Mouse (Mus musculus): ENCODE measurements at regions not wholly inside any gene's neighbourhood (a gene's known extent, or its start where the extent isn't known, plus 50 kb on each side); places are given as distances from the start of the nearest gene placed in this dataset.

DNA sequence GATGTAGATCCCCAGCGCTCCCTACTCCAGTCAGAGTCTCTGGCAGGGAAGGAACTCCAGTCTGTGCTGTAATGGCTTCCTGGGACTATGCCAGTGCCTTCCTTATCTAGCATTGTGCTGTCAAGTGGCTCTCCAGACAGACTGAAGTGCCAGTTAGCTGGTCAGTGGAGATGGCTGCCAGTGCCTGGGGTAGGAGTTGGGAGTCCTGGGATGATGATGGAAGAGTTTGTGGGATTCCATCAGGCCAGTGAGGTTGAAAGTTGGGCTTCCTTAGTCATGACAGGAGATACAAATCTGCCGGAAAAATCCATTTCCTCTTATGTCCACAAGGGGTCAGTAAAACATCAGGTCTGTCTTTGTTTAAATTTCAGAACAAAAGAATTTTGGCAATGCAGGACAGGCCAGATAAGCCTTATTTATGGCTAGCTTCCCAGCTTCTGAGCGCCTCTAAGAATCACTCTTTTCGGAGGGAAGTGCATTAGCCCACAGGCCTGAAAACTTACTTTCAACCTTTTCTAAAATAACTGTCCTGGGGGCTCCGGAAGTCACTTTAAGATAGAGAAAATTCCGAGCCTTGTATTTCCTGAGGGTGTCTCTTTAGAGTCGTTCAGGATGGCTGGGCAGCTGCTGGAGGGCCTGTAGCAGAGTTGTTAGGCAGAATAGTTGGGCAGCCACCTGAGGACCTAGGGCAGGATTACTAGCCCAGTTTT, 79.5 kb upstream of the Camk1g start:
- Histone ChIP-seq H3K27ac (no peak overlapping the region), H3K4me3 (no peak overlapping the region)
- peak; percentile 71 for TF ChIP-seq CTCF (IDR thresholded peaks at IDR 0.05)
- intact Hi-C loops (cut with DNase I), result loop anchor here (5.0 kb wide), 1 partner anchor 253 kb away; no protein-coding TSS in a partner anchor
- DNase-seq, result peak; percentile 20

DNA sequence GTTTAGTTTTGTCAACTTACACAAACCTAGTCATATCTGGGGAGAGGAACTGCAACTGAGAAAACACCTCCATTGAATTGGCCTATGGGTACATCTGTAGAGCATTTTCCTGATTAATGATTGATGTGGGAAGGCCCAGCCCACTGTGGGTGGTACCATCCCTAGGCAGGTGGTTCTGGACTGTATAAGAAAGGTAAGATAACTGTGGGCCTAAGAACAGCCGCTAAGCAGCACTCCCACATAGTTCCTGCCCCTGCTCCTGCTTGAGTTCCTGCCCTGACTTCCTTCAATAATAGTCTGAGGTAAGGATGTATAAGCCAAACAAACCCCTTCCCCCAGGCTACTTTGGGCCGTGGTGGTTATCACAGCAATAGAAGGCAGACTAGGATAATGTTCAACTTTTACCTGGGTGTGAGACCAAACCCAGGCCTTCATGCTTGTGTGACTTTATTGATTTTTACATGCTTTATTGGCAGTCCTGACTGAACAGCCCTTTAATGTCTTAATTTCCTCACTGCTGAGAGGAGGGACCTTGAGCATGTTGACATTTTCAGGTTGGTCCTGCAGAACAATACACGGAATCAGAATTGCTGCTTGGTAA, 78.8 kb upstream of the Camk1g start:
- no peak overlapping the region for H3K27ac ChIP-seq
- DNase-seq, result no peak
- intact Hi-C loops (cut with DNase I), result no loop called here
- H3K4me3 ChIP-seq, result no peak overlapping the region
- no peak for TF ChIP-seq CTCF (IDR thresholded peaks at IDR 0.05)

DNA sequence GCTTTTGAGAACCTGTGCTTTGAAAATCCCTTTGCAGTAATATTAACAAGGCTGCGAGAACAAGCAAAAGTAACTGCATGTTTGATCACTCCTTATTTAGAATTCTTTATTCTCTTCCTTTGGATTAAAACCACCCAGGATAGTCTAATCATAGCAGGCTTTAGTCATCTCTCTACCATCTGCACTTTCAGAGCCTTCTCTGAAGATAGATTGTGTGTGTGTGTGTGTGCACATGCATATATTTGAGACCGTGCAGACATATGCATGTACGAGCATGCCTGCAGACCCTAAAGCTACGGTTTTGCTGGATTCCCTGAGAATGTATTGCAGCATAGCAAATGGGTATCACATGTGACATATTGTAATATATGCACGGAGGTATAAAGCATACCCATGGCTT, 77.5 kb upstream of the Camk1g start:
- intact Hi-C loops (cut with DNase I), result no loop called here
- no peak for DNase-seq
- Histone ChIP-seq H3K27ac (no peak overlapping the region), H3K4me3 (no peak overlapping the region)
- TF ChIP-seq CTCF (IDR thresholded peaks at IDR 0.05), result no peak

DNA sequence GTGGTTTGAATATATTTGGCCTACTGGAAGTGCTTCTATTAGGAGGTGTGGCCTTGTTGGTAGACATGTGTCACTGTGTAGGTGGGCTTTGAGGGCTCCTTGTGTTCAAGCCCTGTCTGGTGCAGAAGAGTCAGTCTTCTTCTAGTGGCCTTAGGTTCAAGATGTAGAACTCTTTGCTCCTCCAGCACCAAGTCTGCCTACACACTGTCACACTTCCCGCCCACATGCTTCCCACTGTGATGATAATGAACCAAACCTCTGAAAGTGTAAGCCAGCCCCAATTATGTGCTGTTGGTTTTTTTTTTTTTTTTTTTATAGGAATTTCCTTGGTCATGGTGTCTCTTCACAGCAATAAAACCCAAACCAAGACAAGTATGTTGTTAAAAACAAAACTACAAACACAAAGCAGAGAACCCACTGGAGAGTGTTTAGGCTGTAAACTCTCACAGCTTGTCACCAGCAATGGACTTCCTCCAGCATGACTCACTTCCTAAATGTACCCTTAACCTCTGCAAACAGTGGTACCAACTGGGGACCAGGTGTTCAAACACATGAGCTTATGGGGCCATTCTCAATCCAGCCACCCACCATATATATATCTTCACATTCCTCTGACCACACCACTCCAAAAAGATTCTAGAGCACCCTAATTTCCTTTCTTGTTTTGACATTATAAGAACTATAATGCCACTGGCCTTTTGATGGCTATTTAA, 74.0 kb upstream of the Camk1g start:
- Histone ChIP-seq H3K27ac (no peak overlapping the region), H3K4me3 (no peak overlapping the region)
- DNase-seq, result no peak
- no peak for TF ChIP-seq CTCF (IDR thresholded peaks at IDR 0.05)
- intact Hi-C loops (cut with DNase I), result no loop called here

DNA sequence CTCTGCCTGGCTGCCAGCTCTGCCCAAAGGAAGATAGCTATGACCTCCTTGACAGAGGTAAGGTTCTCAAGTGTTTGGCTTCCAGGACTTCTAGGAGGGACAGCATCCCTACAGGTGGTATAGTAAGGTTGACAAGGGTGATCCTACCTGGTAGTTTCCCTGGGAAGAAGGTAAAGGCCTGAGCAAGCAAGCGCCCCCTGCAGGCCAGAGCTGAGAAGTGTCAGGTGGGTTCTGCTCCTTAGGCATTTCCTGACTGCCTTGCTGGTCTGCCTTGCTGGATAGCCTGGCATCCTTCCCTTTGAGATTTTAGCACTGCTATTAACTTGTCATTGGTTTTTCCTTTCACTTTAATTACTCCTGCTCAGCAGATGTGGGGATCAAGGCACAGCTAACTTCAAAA, 70.4 kb upstream of the Camk1g start:
- TF ChIP-seq CTCF (IDR thresholded peaks at IDR 0.05), result peak; percentile 46
- H3K27ac ChIP-seq, result no peak overlapping the region
- intact Hi-C loops (cut with DNase I), result loop anchor here (2.0 kb wide), 1 partner anchor 54 kb away; no protein-coding TSS in a partner anchor

DNA sequence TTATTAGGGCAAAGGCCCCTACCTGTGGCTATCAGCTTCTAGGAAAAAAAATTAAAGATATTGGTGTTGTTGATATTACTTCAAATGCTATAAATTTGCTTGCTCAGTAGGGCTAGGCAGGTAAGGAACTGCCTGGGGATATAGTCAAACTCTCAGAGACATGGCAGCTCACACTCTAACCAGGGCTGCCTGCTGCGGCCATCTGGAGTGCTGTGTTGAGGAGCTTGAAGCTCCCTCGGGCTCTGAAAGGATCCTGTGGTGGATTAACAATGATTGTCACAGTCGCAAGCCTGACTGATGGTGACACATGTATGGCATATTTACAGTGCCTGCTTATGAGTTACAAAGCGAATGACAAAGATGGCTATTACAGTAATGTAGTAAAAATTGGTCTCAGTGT, 64.2 kb upstream of the Camk1g start:
- TF ChIP-seq CTCF (IDR thresholded peaks at IDR 0.05), result no peak
- Histone ChIP-seq H3K27ac (no peak overlapping the region), H3K4me3 (no peak overlapping the region)
- intact Hi-C loops (cut with DNase I), result no loop called here
- no peak for DNase-seq

More for the DNA sequence above, 70.4 kb upstream of the Camk1g start:
- no peak for DNase-seq
- H3K4me3 ChIP-seq, result no peak overlapping the region

DNA sequence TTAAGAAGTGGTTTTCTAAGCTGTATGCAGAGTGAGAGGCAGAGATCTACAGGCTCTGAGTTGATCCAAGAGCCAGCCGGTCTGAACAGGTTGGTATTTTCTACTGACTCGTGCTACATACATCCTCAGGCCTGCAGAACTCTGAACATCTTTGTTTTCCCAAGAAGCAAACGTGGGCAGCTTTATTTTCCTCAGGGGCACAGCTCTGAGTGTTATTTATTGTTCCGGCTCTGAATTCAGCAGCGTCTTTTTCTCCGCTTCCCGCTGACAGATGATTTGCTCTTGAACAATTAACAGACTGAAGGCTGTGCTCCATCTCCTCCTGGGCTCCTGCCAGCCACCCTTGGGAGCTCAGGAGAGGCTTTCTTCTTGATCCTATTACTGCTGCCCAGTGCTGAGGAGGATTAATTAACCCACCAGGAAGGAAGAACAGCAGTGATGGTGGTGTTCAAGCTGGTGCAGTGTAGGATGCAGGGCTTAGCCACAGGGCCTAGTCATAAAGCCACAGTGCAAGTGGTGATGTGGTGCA, 63.5 kb upstream of the Camk1g start:
- no peak overlapping the region for H3K4me3 ChIP-seq
- no peak for DNase-seq
- TF ChIP-seq CTCF (IDR thresholded peaks at IDR 0.05), result no peak
- no peak overlapping the region for H3K27ac ChIP-seq
- intact Hi-C loops (cut with DNase I), result no loop called here

DNA sequence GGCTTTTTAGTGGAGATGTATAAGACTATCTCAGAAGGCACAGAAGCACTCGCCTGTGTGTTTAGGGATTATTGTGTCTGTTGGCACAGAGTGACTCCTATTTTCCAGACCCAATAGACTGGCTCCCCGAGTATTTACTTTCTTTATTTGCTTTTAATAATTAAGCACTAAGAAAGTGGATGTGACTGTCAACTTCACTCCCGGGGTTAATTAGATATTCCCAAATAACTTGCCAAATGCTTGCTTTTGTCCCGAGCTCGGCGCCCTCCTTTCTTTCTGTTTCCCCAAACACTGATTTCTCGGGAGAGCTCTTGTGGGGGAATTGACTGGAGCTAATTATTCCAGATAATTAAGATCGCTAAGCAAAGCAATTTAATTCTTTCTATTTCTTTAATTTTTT, 60.1 kb upstream of the Camk1g start:
- H3K27ac ChIP-seq, result no peak overlapping the region
- intact Hi-C loops (cut with DNase I), result no loop called here
- no peak overlapping the region for H3K4me3 ChIP-seq
- no peak for DNase-seq
- TF ChIP-seq CTCF (IDR thresholded peaks at IDR 0.05), result no peak

DNA sequence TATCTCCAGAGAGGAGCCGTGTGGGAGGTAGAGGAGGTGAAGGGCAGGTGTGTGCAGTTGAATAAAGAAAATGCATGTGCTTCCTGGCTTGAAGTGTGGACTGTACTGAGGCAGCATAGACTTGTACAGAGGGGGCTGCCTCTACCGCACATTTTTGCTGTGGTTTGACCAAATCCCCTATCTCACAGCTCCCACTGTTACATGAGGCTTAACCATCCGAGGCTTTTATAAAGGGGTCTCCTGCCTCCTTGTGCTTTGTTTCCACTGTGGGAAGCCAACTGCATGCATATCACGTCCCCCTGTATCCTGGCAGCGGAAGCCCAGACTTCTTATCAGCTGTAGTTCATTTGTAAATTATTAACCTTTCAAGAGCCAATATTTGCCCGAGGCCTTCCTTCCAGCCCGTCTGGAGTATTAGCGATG, 53.6 kb upstream of the Camk1g start:
- intact Hi-C loops (cut with DNase I), result no loop called here
- Histone ChIP-seq H3K27ac (no peak overlapping the region), H3K4me3 (no peak overlapping the region)
- DNase-seq, result no peak
- TF ChIP-seq CTCF (IDR thresholded peaks at IDR 0.05), result no peak

DNA sequence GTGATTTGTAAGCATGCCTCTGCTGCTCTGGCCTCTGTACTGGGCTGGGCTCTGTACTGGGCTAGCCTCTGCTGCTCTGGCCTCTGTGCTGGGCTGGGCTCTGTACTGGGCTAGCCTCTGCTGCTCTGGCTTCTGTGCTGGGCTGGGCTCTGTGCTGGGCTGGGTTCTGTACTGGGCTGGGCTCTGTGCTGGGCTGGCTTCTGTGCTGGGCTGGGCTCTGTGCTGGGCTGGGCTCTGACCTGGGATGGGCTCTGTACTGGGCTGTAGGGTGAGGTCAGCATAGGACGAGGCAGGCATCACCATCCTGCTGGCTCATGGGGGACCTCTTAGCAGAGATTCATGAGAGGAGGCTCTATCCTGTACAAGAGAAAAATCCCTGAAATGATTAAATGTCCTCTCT, 52.8 kb upstream of the Camk1g start:
- no peak overlapping the region for H3K4me3 ChIP-seq
- no peak for TF ChIP-seq CTCF (IDR thresholded peaks at IDR 0.05)
- intact Hi-C loops (cut with DNase I), result no loop called here
- no peak overlapping the region for H3K27ac ChIP-seq
- no peak for DNase-seq

DNA sequence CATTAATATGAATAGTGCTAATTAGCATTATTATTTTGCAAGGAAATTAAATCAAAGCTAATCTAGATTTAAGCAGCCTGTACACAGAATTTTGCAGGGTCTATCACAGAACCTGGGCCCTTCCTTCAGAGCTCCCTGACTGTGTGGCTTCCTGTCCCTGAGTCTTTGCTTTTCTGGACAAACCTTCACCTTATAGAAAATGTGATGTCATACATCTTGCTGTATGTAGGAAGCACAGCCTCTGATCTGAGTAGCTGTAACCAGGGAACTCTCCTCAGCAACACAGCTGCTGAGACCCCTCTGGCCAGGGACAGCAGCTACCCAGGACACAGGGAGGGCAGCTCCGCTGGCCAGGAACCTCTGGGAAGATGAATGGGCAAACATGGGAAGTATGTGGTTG, 51.7 kb upstream of the Camk1g start:
- H3K4me3 ChIP-seq, result no peak overlapping the region
- DNase-seq, result no peak
- no peak for TF ChIP-seq CTCF (IDR thresholded peaks at IDR 0.05)
- intact Hi-C loops (cut with DNase I), result no loop called here
- H3K27ac ChIP-seq, result no peak overlapping the region

DNA sequence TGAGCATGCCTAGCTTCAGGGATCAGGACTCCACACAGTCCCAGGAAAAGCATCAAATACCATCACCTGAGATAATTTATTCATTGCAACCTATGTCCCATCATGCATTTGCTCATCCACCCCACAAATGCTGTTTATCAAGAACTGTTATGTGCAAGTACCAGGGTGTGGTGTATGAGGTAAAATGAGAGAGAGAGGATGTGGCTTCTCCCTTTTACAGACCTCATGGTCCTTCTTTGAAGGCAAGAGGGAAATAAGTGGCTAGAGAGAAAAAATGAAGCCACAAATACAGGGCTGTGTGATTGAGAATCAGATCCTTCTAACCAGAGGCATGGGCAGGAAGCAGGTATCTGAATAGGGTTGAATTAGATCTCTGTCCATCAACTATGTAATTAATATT, 51.3 kb upstream of the Camk1g start:
- TF ChIP-seq CTCF (IDR thresholded peaks at IDR 0.05), result no peak

More for the DNA sequence above, 51.3 kb upstream of the Camk1g start:
- no peak overlapping the region for H3K27ac ChIP-seq
- intact Hi-C loops (cut with DNase I), result no loop called here
- no peak for DNase-seq
- no peak overlapping the region for H3K4me3 ChIP-seq

Small RNA genes lying in the stretch of these regions (microRNA-seq; reads per million reads assigned to microRNA genes)
- gene Mir205, result 3.6 reads per million

Data from gastrocnemius, adult 2 months (tissue).